Mouse (Mus musculus) thymus, adult 2 months (tissue): ENCODE results near the gene Lrpap1.

Experiments
- CTCF ChIP-seq: fragments of 200-500 bp; IDR thresholded peaks from 2 replicates; pipeline ENCODE4 v1.5.1; 2012; ENCODE audit warnings: mild to moderate bottlenecking, control low read depth, low read length, moderate library complexity, borderline replicate concordance; ENCODE audit not compliant: control insufficient read depth, poor library complexity, insufficient read depth; ENCODE audit errors: extremely low read depth
- POLR2A ChIP-seq: fragments of 200-500 bp; IDR thresholded peaks from 2 replicates; pipeline ENCODE4 v1.6.1; 2012; ENCODE audit warnings: mild to moderate bottlenecking, low read length, control low read depth, moderate library complexity; ENCODE audit not compliant: control insufficient read depth, poor library complexity, insufficient read depth; ENCODE audit errors: extremely low read depth

DNA sequence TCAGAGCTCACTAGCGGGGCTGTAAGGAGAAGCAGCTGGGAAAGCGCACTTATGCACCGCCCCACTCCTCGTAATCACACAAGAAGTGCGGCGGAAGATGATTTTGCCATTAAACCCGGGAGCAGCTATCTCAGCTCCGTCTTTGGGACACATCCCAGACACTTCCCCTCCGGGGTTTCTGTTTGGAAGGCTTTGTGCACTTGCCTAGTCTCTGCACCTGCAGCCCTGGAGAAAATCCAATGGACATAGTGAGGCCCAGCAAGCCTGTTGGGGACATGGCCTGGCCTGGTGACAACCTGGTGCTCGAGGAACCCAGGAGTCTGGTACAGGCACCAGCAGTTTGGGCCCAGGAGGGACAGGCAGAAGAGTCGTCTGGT lies 344 bp upstream of the Lrpap1 start:
- TF ChIP-seq POLR2A = no peak
- TF ChIP-seq CTCF = no peak
